Mouse (Mus musculus) megakaryocyte progenitor cell, adult 5-6 weeks (primary cell): ENCODE results near the gene Gmfb. TPM values are rescaled to one million over a fixed set of nuclear protein-coding genes. Genes with fewer than 3 reads are reported as not detected.
"Not testable (repeated sequence)": the region's sequence is repeated elsewhere in the genome, so short reads cannot be mapped to it uniquely, and the experiment has no call there.

Experiments used
- ATAC-seq: replicated peaks from 2 replicates; pipeline ENCODE4 v1.8.0; 2016; ENCODE audit warnings: mild to moderate bottlenecking, moderate TSS enrichment, inconsistent platforms; ENCODE audit not compliant: poor library complexity
- total RNA-seq, 2 experiments: library from RNA; stranded (forward) in 1 of 2; stranded (reverse) in 1 of 2; fragments of 157-497, 149-512 nt in 1 of 2; fragments of 200-1000 nt in 1 of 2; gene quantifications; 2 replicates each; pipeline versions ENCODE4 v1.2.3 to v1.2.4; 2015 to 2017

Gmfb gene
- total RNA-seq (2015) (68.2 and 70.6 TPM in 2 replicates), total RNA-seq (2017) (78.9 and 87.3 TPM in 2 replicates)

GRCm38 (mm10) chr14:46821873-46822716 lies at the start of gene Gmfb:
Gene Gmfb, minus strand, starts transcription at chr14:46822242.
- peak; percentile 96 for ATAC-seq

GRCm38 (mm10) chr14:46862922-46863321 lies 40.9 kb upstream of the Gmfb start:
- no peak for ATAC-seq

- ATAC-seq = no peak
These were observed 31.6 kb upstream of the Gmfb start for GRCm38 (mm10) chr14:46853677-46854076.

- ATAC-seq = no peak
These were observed 27.7 kb upstream of the Gmfb start for GRCm38 (mm10) chr14:46849769-46850168.

GRCm38 (mm10) chr14:46848736-46849135 lies 26.7 kb upstream of the Gmfb start:
- ATAC-seq = no peak

GRCm38 (mm10) chr14:46848063-46848590 lies 26.1 kb upstream of the Gmfb start:
- ATAC-seq = no peak

- ATAC-seq = no peak
These were observed 23.7 kb upstream of the Gmfb start for GRCm38 (mm10) chr14:46845706-46846105.

- ATAC-seq = no peak
These were observed 17.3 kb upstream of the Gmfb start for GRCm38 (mm10) chr14:46839326-46839725.

- peak; percentile 17 for ATAC-seq
These were observed 10.6 kb upstream of the Gmfb start for GRCm38 (mm10) chr14:46832354-46833272.

- peak; percentile 99 for ATAC-seq
These were observed 9.8 kb upstream of the Gmfb start, which contains the start of gene Cgrrf1 for GRCm38 (mm10) chr14:46831837-46832333. Gene Cgrrf1, plus strand, starts transcription at chr14:46832125.

- no peak for ATAC-seq
These were observed 9.3 kb upstream of the Gmfb start for GRCm38 (mm10) chr14:46831295-46831694.

GRCm38 (mm10) chr14:46827430-46827829 lies 5.4 kb upstream of the Gmfb start:
- ATAC-seq = no peak

- ATAC-seq = no peak
These were observed 2.0 kb upstream of the Gmfb start for GRCm38 (mm10) chr14:46823996-46824395.

GRCm38 (mm10) chr14:46821271-46821872 lies 670 bp downstream of the Gmfb start:
- ATAC-seq = peak; percentile 23; the same call in 1 of the 2 replicates

- ATAC-seq = not testable (repeated sequence)
These were observed 2.1 kb downstream of the Gmfb start for GRCm38 (mm10) chr14:46819961-46820360.

- no peak for ATAC-seq
These were observed 3.3 kb downstream of the Gmfb start for GRCm38 (mm10) chr14:46818743-46819142.

- ATAC-seq = no peak
These were observed 5.0 kb downstream of the Gmfb start for GRCm38 (mm10) chr14:46816916-46817622.

GRCm38 (mm10) chr14:46815640-46816039 lies 6.4 kb downstream of the Gmfb start:
- ATAC-seq = peak; percentile 74

- ATAC-seq = peak; percentile 54
These were observed 14.1 kb downstream of the Gmfb start for GRCm38 (mm10) chr14:46807927-46808326.

- no peak for ATAC-seq
These were observed 15.9 kb downstream of the Gmfb start for GRCm38 (mm10) chr14:46806186-46806585.
